Mouse (Mus musculus): ENCODE measurements at regions not wholly inside any gene's neighbourhood (a gene's known extent, or its start where the extent isn't known, plus 50 kb on each side); places are given as distances from the start of the nearest gene placed in this dataset.
A peak's percentile ranks its signal among the peaks of the same experiment; 100 is the strongest.

- intact Hi-C loops (cut with DNase I): no loop called here
- no peak for DNase-seq (ENCODE audit: low spot score in 2 of 2)
These were observed 185.7 kb downstream of the Hace1 start for GRCm38 (mm10) chr10:45763160-45763955.

GRCm38 (mm10) chr10:45779720-45780119, 202.1 kb downstream of the Hace1 start:
- no peak for DNase-seq (ENCODE audit: low spot score in 2 of 2)
- intact Hi-C loops (cut with DNase I): no loop called here

- intact Hi-C loops (cut with DNase I): no loop called here
- no peak for DNase-seq (ENCODE audit: low spot score in 2 of 2)
These were observed 205.4 kb downstream of the Hace1 start for GRCm38 (mm10) chr10:45783026-45783425.

GRCm38 (mm10) chr10:45783461-45784149, 206.0 kb downstream of the Hace1 start:
- intact Hi-C loops (cut with DNase I): no loop called here
- DNase-seq (ENCODE audit: low spot score in 2 of 2): no peak

- intact Hi-C loops (cut with DNase I): no loop called here
- DNase-seq (ENCODE audit: low spot score in 2 of 2): no peak
These were observed 206.5 kb downstream of the Hace1 start for GRCm38 (mm10) chr10:45784150-45784479.

GRCm38 (mm10) chr10:45784575-45784974, 206.9 kb downstream of the Hace1 start:
- intact Hi-C loops (cut with DNase I): no loop called here

GRCm38 (mm10) chr10:45788356-45788755, 210.7 kb downstream of the Hace1 start:
- intact Hi-C loops (cut with DNase I): no loop called here
- DNase-seq (ENCODE audit: low spot score in 2 of 2): no peak

More at GRCm38 (mm10) chr10:45784575-45784974, 206.9 kb downstream of the Hace1 start:
- peak in 1 of 2 experiments; percentile 5 for DNase-seq (ENCODE audit: low spot score in 2 of 2)

GRCm38 (mm10) chr10:45795582-45795981, 218.0 kb downstream of the Hace1 start:
- intact Hi-C loops (cut with DNase I): no loop called here
- DNase-seq (ENCODE audit: low spot score in 2 of 2): no peak

GRCm38 (mm10) chr10:45800070-45800851, 222.6 kb downstream of the Hace1 start:
- peak; percentile 26 to 34 for DNase-seq (ENCODE audit: low spot score in 2 of 2)
- intact Hi-C loops (cut with DNase I): loop anchor here (2.0 kb wide), 1 partner anchor 123 kb away; no protein-coding TSS in a partner anchor

GRCm38 (mm10) chr10:45801463-45801862, 223.8 kb downstream of the Hace1 start:
- DNase-seq (ENCODE audit: low spot score in 2 of 2): no peak
- intact Hi-C loops (cut with DNase I): loop anchor here (2.0 kb wide), 1 partner anchor 125 kb away; no protein-coding TSS in a partner anchor

GRCm38 (mm10) chr10:45806984-45807827, 229.6 kb downstream of the Hace1 start:
- no peak for DNase-seq (ENCODE audit: low spot score in 2 of 2)
- intact Hi-C loops (cut with DNase I): no loop called here

GRCm38 (mm10) chr10:45811882-45812281, 234.3 kb downstream of the Hace1 start:
- no peak for DNase-seq (ENCODE audit: low spot score in 2 of 2)
- intact Hi-C loops (cut with DNase I): no loop called here

GRCm38 (mm10) chr10:45813804-45814203, 236.2 kb downstream of the Hace1 start:
- intact Hi-C loops (cut with DNase I): no loop called here
- no peak for DNase-seq (ENCODE audit: low spot score in 2 of 2)

- intact Hi-C loops (cut with DNase I): no loop called here
- no peak for DNase-seq (ENCODE audit: low spot score in 2 of 2)
These were observed 239.1 kb downstream of the Hace1 start for GRCm38 (mm10) chr10:45816679-45817078.

- no peak for DNase-seq (ENCODE audit: low spot score in 2 of 2)
- intact Hi-C loops (cut with DNase I): no loop called here
These were observed 243.5 kb downstream of the Hace1 start for GRCm38 (mm10) chr10:45820986-45821655.

- intact Hi-C loops (cut with DNase I): no loop called here
- no peak for DNase-seq (ENCODE audit: low spot score in 2 of 2)
These were observed 244.6 kb downstream of the Hace1 start for GRCm38 (mm10) chr10:45822251-45822650.

- DNase-seq (ENCODE audit: low spot score in 2 of 2): no peak
- intact Hi-C loops (cut with DNase I): no loop called here
These were observed 246.0 kb downstream of the Hace1 start for GRCm38 (mm10) chr10:45823612-45824011.

GRCm38 (mm10) chr10:45848654-45849053, 271.0 kb downstream of the Hace1 start:
- no peak for DNase-seq (ENCODE audit: low spot score in 2 of 2)
- intact Hi-C loops (cut with DNase I): no loop called here

GRCm38 (mm10) chr10:45849841-45850240, 272.2 kb downstream of the Hace1 start:
- intact Hi-C loops (cut with DNase I): no loop called here
- DNase-seq (ENCODE audit: low spot score in 2 of 2): no peak

All from left cerebral cortex, postnatal 36 days (tissue).